Mouse (Mus musculus) cerebellum, adult 2 months (tissue): Measurements from ENCODE around the gene A930017K11Rik. TPM values are rescaled to one million over a fixed set of nuclear protein-coding genes. Genes with fewer than 3 reads are reported as not detected.
A peak's percentile ranks its signal among the peaks of the same experiment; 100 is the strongest.

Experiments
- DNase-seq, 2 experiments: peaks; one replicate each; pipeline ENCODE4 v3.0.0; 2021
- H3K27ac ChIP-seq: fragments of 200-500 bp; 2 replicates; pipeline ENCODE4 v1.5.1; 2012; ENCODE audit warnings: low read length, control low read depth, inconsistent platforms; ENCODE audit not compliant: insufficient read depth
- H3K27me3 ChIP-seq: fragments of 200-500 bp; 2 replicates; pipeline ENCODE4 v1.6.1; 2012; ENCODE audit warnings: inconsistent platforms, mild to moderate bottlenecking, low read length, moderate library complexity; ENCODE audit not compliant: control insufficient read depth, insufficient read depth
- H3K4me1 ChIP-seq: fragments of 200-500 bp; 2 replicates; pipeline ENCODE4 v1.6.1; 2011; ENCODE audit warnings: low read length; ENCODE audit not compliant: control insufficient read depth, insufficient read depth
- H3K4me3 ChIP-seq: fragments of 200-500 bp; replicated peaks from 2 replicates; pipeline ENCODE3; 2011; ENCODE audit warnings: mild to moderate bottlenecking, low read depth, low read length, control low read depth; ENCODE audit not compliant: insufficient read depth
- CTCF ChIP-seq: fragments of 200-500 bp; IDR thresholded peaks from 2 replicates; pipeline ENCODE4 v1.5.1; 2011; ENCODE audit warnings: low read depth, mild to moderate bottlenecking, control low read depth, low read length, moderate library complexity, borderline replicate concordance; ENCODE audit not compliant: insufficient read depth
- POLR2A ChIP-seq: fragments of 200-500 bp; IDR thresholded peaks from 2 replicates; pipeline ENCODE4 v1.6.1; 2011; ENCODE audit warnings: low read length, control low read depth, borderline replicate concordance; ENCODE audit not compliant: insufficient read depth
- WGBS: fragments of 180-500 bp; shearing (Covaris S2); methylation state at CpG from one replicate; pipeline ENCODE4 v1.1.7; 2018; 5-methylcytosine and 5-hydroxymethylcytosine counted together
- polyA plus RNA-seq: library from polyadenylated mRNA; depleted of rRNA; stranded (reverse); fragments of >200 nt; gene quantifications from 2 replicates; pipeline ENCODE4 v1.2.3, GENCODE M21; 2012

Gene A930017K11Rik
- polyA plus RNA-seq, 1 experiment, result 14.0 TPM

GRCm38 (mm10) chr17:25942597-25943151 is 9.7 kb downstream of the A930017K11Rik start:
- TF ChIP-seq POLR2A (no peak), CTCF (no peak)
- 0 out of 2 replicates have a peak overlapping the region, but pooled peaks have one; percentile 15 for H3K27ac ChIP-seq
- no peak for DNase-seq
- WGBS, result 82% methylated on average over 2 of the region's 2 CpGs
- H3K27me3 ChIP-seq, result no peaks in the 10 kb centered on the region
- peaks cover 4% of the 10 kb centered on the region for H3K4me1 ChIP-seq
- no peak overlapping the region for H3K4me3 ChIP-seq

- DNase-seq, result peak; percentile 85 to 89
- H3K27ac ChIP-seq, result peak overlapping the region; percentile 91
- H3K27me3 ChIP-seq, result no peaks in the 10 kb centered on the region
- H3K4me1 ChIP-seq, result peaks cover 4% of the 10 kb centered on the region
- TF ChIP-seq POLR2A (peak; percentile 71), CTCF (no peak)
- 3% methylated on average over 54 of the region's 54 CpGs for WGBS
- H3K4me3 ChIP-seq, result peak overlapping the region; percentile 81
These were observed 10.7 kb downstream of the A930017K11Rik start for GRCm38 (mm10) chr17:25941511-25942241.

GRCm38 (mm10) chr17:25934526-25934925 is 17.8 kb downstream of the A930017K11Rik start:
- Histone ChIP-seq H3K27me3 (no peaks in the 10 kb centered on the region; the same call in 1 of the 2 replicates), H3K4me1 (no peaks in the 10 kb centered on the region), H3K4me3 (no peak overlapping the region), H3K27ac (no peak overlapping the region)
- TF ChIP-seq POLR2A (no peak), CTCF (no peak)
- WGBS, result 14% methylated on average over 1 of the region's 1 CpGs
- DNase-seq, result no peak

GRCm38 (mm10) chr17:25925348-25925747 is 27.0 kb downstream of the A930017K11Rik start:
- Histone ChIP-seq H3K27ac (peak overlapping the region; percentile 55), H3K4me3 (no peak overlapping the region), H3K27me3 (no peaks in the 10 kb centered on the region), H3K4me1 (0 out of 2 replicates have a peak, but pooled peaks cover 6% of the 10 kb centered on the region)
- 7% methylated on average over 2 of the region's 2 CpGs for WGBS
- TF ChIP-seq CTCF (no peak), POLR2A (no peak)
- DNase-seq, result peak in 1 of 2 experiments; percentile 65

GRCm38 (mm10) chr17:25922120-25922519 is 30.2 kb downstream of the A930017K11Rik start:
- DNase-seq, result no peak
- Histone ChIP-seq H3K27ac (no peak overlapping the region), H3K4me3 (no peak overlapping the region), H3K4me1 (peaks cover 12% of the 10 kb centered on the region), H3K27me3 (no peaks in the 10 kb centered on the region)
- 18% methylated on average over 5 of the region's 5 CpGs for WGBS
- TF ChIP-seq POLR2A (no peak), CTCF (no peak)

GRCm38 (mm10) chr17:25919786-25920642 is 32.4 kb downstream of the A930017K11Rik start:
- peaks cover 10% of the 10 kb centered on the region for H3K4me1 ChIP-seq
- H3K27ac ChIP-seq, result peak overlapping the region; percentile 85
- H3K27me3 ChIP-seq, result no peaks in the 10 kb centered on the region
- peak overlapping the region; percentile 82 for H3K4me3 ChIP-seq
- peak; percentile 68; the same call in 1 of the 2 replicates for TF ChIP-seq POLR2A
- no peak for TF ChIP-seq CTCF
- WGBS, result under 1% methylated on average over 40 of the region's 40 CpGs
- peak; percentile 100 for DNase-seq

GRCm38 (mm10) chr17:25919144-25919785 is 33.1 kb downstream of the A930017K11Rik start, which contains the start of gene Rab40c:
Rab40c (minus strand) TSS chr17:25919727.
- WGBS, result under 1% methylated on average over 66 of the region's 78 CpGs
- Histone ChIP-seq H3K27me3 (no peaks in the 10 kb centered on the region), H3K4me3 (peak within 1 kb of the TSS; percentile 90), H3K4me1 (peaks cover 17% of the 10 kb centered on the region), H3K27ac (peak within 1 kb of the TSS; percentile 85)
- TF ChIP-seq CTCF (no peak), POLR2A (no peak)
- no peak for DNase-seq
